Mouse (Mus musculus) left cerebral cortex, adult 2 months (tissue): ENCODE measurements at regions not wholly inside any gene's neighbourhood (a gene's known extent, or its start where the extent isn't known, plus 50 kb on each side); places are given as distances from the start of the nearest gene placed in this dataset.
A peak's percentile ranks its signal among the peaks of the same experiment; 100 is the strongest.

ENCODE experiments used
- DNase-seq, 2 experiments: peaks; one replicate each; pipeline ENCODE4 v3.0.0; 2021 to 2022; ENCODE audit warnings: low spot score in 2 of 2, mixed read lengths in 1 of 2; ENCODE audit errors: extremely low spot score in 1 of 2
- H3K27ac ChIP-seq: fragments of 200-600 bp; 2 replicates; pipeline ENCODE4 v1.8.1; 2022
- H3K4me3 ChIP-seq: fragments of 200-600 bp; 2 replicates; pipeline ENCODE4 v1.8.1; 2022
- CTCF ChIP-seq: fragments of 200-600 bp; IDR thresholded peaks from 2 replicates; pipeline ENCODE4 v1.8.1; 2022; ENCODE audit warnings: antibody characterized with exemption, mild to moderate bottlenecking, moderate library complexity
- intact Hi-C: fragments of 180-260 bp; cut with DNase I; formaldehyde crosslinking; loops from one replicate; pipeline ENCODE4 v1.15.1; 2025

GRCm38 (mm10) chr12:69101965-69102364 is 57.0 kb downstream of the Rps29 start:
- TF ChIP-seq CTCF = no peak
- no peak for DNase-seq
- Histone ChIP-seq H3K4me3 (no peak overlapping the region), H3K27ac (no peak overlapping the region)
- intact Hi-C loops = no loop called here

- no peak overlapping the region for H3K27ac ChIP-seq
- no peak overlapping the region for H3K4me3 ChIP-seq
- no peak for DNase-seq
- intact Hi-C loops = loop anchor here (5.0 kb wide), 1 partner anchor 1668 kb away; no protein-coding TSS in a partner anchor
- no peak for TF ChIP-seq CTCF
These were observed 64.1 kb downstream of the Rps29 start for GRCm38 (mm10) chr12:69094856-69095255.

- TF ChIP-seq CTCF = peak; percentile 63
- DNase-seq = peak; percentile 20 to 22
- Histone ChIP-seq H3K27ac (no peak overlapping the region), H3K4me3 (no peak overlapping the region)
- intact Hi-C loops = loop anchor here (5.0 kb wide), 1 partner anchor 1666 kb away; no protein-coding TSS in a partner anchor
These were observed 65.8 kb downstream of the Rps29 start for GRCm38 (mm10) chr12:69093073-69093797.

GRCm38 (mm10) chr12:69087928-69088609 is 70.9 kb downstream of the Rps29 start:
- intact Hi-C loops = loop anchor here (10.0 kb wide), 1 partner anchor 223 kb away; no protein-coding TSS in a partner anchor
- peak; percentile 28 to 48 for DNase-seq
- H3K27ac ChIP-seq = no peak overlapping the region
- H3K4me3 ChIP-seq = peak overlapping the region; percentile 3; the same call in 1 of the 2 replicates
- TF ChIP-seq CTCF = peak; percentile 96

- no peak overlapping the region for H3K4me3 ChIP-seq
- intact Hi-C loops = loop anchor here (10.0 kb wide), 1 partner anchor 221 kb away; no protein-coding TSS in a partner anchor
- no peak for TF ChIP-seq CTCF
- H3K27ac ChIP-seq = no peak overlapping the region
- no peak for DNase-seq
These were observed 73.3 kb downstream of the Rps29 start for GRCm38 (mm10) chr12:69085522-69086179.

GRCm38 (mm10) chr12:69084656-69085055 is 74.3 kb downstream of the Rps29 start:
- intact Hi-C loops = loop anchor here (10.0 kb wide), 1 partner anchor 220 kb away; no protein-coding TSS in a partner anchor
- H3K4me3 ChIP-seq = no peak overlapping the region
- no peak for TF ChIP-seq CTCF

GRCm38 (mm10) chr12:69082051-69082450 is 76.9 kb downstream of the Rps29 start:
- no peak overlapping the region for H3K4me3 ChIP-seq
- H3K27ac ChIP-seq = no peak overlapping the region
- TF ChIP-seq CTCF = no peak
- intact Hi-C loops = loop anchor here (10.0 kb wide), 1 partner anchor 217 kb away; no protein-coding TSS in a partner anchor
- no peak for DNase-seq

More at GRCm38 (mm10) chr12:69084656-69085055, 74.3 kb downstream of the Rps29 start:
- no peak for DNase-seq
- no peak overlapping the region for H3K27ac ChIP-seq

GRCm38 (mm10) chr12:69039553-69039952 is 119.4 kb downstream of the Rps29 start:
- no peak for DNase-seq
- intact Hi-C loops = no loop called here

GRCm38 (mm10) chr12:69023594-69023993 is 135.4 kb downstream of the Rps29 start:
- intact Hi-C loops = no loop called here
- no peak for TF ChIP-seq CTCF
- no peak for DNase-seq
- H3K4me3 ChIP-seq = 0 out of 2 replicates have a peak overlapping the region, but pooled peaks have one; percentile 16
- H3K27ac ChIP-seq = no peak overlapping the region

More at GRCm38 (mm10) chr12:69039553-69039952, 119.4 kb downstream of the Rps29 start:
- no peak for TF ChIP-seq CTCF
- Histone ChIP-seq H3K4me3 (no peak overlapping the region), H3K27ac (no peak overlapping the region)

- intact Hi-C loops = no loop called here
- TF ChIP-seq CTCF = no peak
- Histone ChIP-seq H3K4me3 (no peak overlapping the region), H3K27ac (no peak overlapping the region)
- no peak for DNase-seq
These were observed 142.2 kb downstream of the Rps29 start for GRCm38 (mm10) chr12:69016705-69017306.

GRCm38 (mm10) chr12:69005141-69005540 is 153.8 kb downstream of the Rps29 start:
- H3K4me3 ChIP-seq = no peak overlapping the region
- intact Hi-C loops = no loop called here
- no peak overlapping the region for H3K27ac ChIP-seq
- no peak for DNase-seq
- no peak for TF ChIP-seq CTCF
